Mouse (Mus musculus): ENCODE data around the gene Dusp14. TPM values are rescaled to one million over a fixed set of nuclear protein-coding genes. Genes with fewer than 3 reads are reported as not detected.

Dusp14 gene
- 3.3 and 10.3 TPM in 2 replicates for polyA plus RNA-seq (2012; rRNA removed)

- peaks cover 15% of the 10 kb centered on the region for H3K27me3 ChIP-seq (ENCODE audit: control insufficient read depth, insufficient read depth, low read length)
- TF ChIP-seq CTCF (IDR thresholded peaks at IDR 0.05; ENCODE audit: extremely low read depth, insufficient read length, insufficient replicate concordance, low read depth, low read length) (no peak), POLR2A (IDR thresholded peaks at IDR 0.05; ENCODE audit: low read depth, low read length) (no peak)
- H3K4me3 ChIP-seq (ENCODE audit: low read depth, low read length): peak within 1 kb of the TSS; percentile 91
- no peaks in the 10 kb centered on the region for H3K36me3 ChIP-seq (ENCODE audit: control insufficient read depth, insufficient read depth, low read length)
- 35% methylated on average over 11 of the region's 11 CpGs for WGBS
- H3K4me1 ChIP-seq (ENCODE audit: control insufficient read depth, insufficient read depth, insufficient read length, low read length): no peaks in the 10 kb centered on the region
- no peak within 1 kb of the TSS for H3K27ac ChIP-seq (ENCODE audit: insufficient read depth, low read depth, low read length)
Observed at GRCm38 (mm10) chr11:84069034-84069370, at the start of gene Dusp14. Gene Dusp14, minus strand, starts transcription at chr11:84069261.

DNA sequence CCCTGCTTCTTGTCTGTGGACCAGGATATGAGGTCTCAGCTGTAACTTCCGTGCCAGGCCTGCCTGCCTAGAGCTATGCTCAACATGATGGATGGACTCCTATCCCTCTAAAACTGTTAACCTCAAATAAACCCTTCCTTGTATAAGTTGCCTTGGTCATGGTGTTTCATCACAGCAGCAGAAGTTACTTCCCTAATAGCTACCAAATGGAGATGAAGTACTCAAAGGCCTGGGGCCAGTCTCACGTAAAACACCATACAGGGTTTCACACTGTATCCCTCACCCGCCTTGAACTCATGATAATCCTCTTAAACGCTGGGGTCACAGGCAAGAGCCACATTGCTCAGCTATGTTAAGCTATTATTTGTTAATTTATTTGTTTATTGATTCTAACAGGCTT lies 48.4 kb upstream of the Dusp14 start:
- Histone ChIP-seq H3K27ac (ENCODE audit: insufficient read depth, low read depth, low read length) (no peak overlapping the region), H3K36me3 (ENCODE audit: control insufficient read depth, insufficient read depth, low read length) (peaks cover 26% of the 10 kb centered on the region), H3K4me1 (ENCODE audit: control insufficient read depth, insufficient read depth, insufficient read length, low read length) (no peaks in the 10 kb centered on the region), H3K4me3 (ENCODE audit: low read depth, low read length) (no peak overlapping the region), H3K27me3 (ENCODE audit: control insufficient read depth, insufficient read depth, low read length) (no peaks in the 10 kb centered on the region)
- no peak for TF ChIP-seq POLR2A (IDR thresholded peaks at IDR 0.05; ENCODE audit: low read depth, low read length)
- TF ChIP-seq CTCF (IDR thresholded peaks at IDR 0.05; ENCODE audit: extremely low read depth, insufficient read length, insufficient replicate concordance, low read depth, low read length): no peak
- 93% methylated on average over 4 of the region's 4 CpGs for WGBS

- Histone ChIP-seq H3K4me3 (ENCODE audit: low read depth, low read length) (no peak overlapping the region), H3K36me3 (ENCODE audit: control insufficient read depth, insufficient read depth, low read length) (peaks cover 25% of the 10 kb centered on the region), H3K27me3 (ENCODE audit: control insufficient read depth, insufficient read depth, low read length) (no peaks in the 10 kb centered on the region), H3K4me1 (ENCODE audit: control insufficient read depth, insufficient read depth, insufficient read length, low read length) (no peaks in the 10 kb centered on the region), H3K27ac (ENCODE audit: insufficient read depth, low read depth, low read length) (no peak overlapping the region)
- WGBS: 68% methylated on average over 2 of the region's 2 CpGs
- no peak for TF ChIP-seq CTCF (IDR thresholded peaks at IDR 0.05; ENCODE audit: extremely low read depth, insufficient read length, insufficient replicate concordance, low read depth, low read length)
- no peak for TF ChIP-seq POLR2A (IDR thresholded peaks at IDR 0.05; ENCODE audit: low read depth, low read length)
Observed at GRCm38 (mm10) chr11:84116221-84116620, 47.2 kb upstream of the Dusp14 start.

DNA sequence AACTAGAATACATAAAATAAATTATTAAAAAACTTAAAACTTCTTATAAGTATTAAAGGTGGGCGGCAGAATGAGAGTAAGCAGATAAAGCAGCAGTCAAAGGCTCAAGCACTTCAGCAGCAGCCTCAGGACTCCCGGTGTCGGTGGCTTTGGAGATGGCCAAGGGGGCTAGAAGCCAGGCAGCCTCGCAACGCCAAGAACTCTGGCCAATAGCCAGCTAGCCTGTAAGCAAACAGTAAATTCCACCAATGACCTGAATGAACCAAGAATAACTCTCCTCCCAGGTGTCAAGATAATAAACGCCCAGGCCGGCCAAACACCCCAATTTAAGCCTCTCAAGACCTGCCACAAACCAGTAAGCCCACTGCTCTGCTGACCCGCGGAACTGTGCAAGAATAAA lies 46.6 kb upstream of the Dusp14 start:
- TF ChIP-seq POLR2A (IDR thresholded peaks at IDR 0.05; ENCODE audit: low read depth, low read length) (no peak), CTCF (IDR thresholded peaks at IDR 0.05; ENCODE audit: extremely low read depth, insufficient read length, insufficient replicate concordance, low read depth, low read length) (no peak)
- WGBS: 66% methylated on average over 9 of the region's 9 CpGs
- Histone ChIP-seq H3K36me3 (ENCODE audit: control insufficient read depth, insufficient read depth, low read length) (peaks cover 20% of the 10 kb centered on the region), H3K27ac (ENCODE audit: insufficient read depth, low read depth, low read length) (no peak overlapping the region), H3K27me3 (ENCODE audit: control insufficient read depth, insufficient read depth, low read length) (no peaks in the 10 kb centered on the region), H3K4me1 (ENCODE audit: control insufficient read depth, insufficient read depth, insufficient read length, low read length) (no peaks in the 10 kb centered on the region), H3K4me3 (ENCODE audit: low read depth, low read length) (no peak overlapping the region)

GRCm38 (mm10) chr11:84113623-84114022 lies 44.6 kb upstream of the Dusp14 start:
- no peaks in the 10 kb centered on the region for H3K27me3 ChIP-seq (ENCODE audit: control insufficient read depth, insufficient read depth, low read length)
- H3K27ac ChIP-seq (ENCODE audit: insufficient read depth, low read depth, low read length): no peak overlapping the region
- H3K36me3 ChIP-seq (ENCODE audit: control insufficient read depth, insufficient read depth, low read length): peaks cover 17% of the 10 kb centered on the region
- WGBS: 95% methylated on average over 5 of the region's 5 CpGs
- H3K4me1 ChIP-seq (ENCODE audit: control insufficient read depth, insufficient read depth, insufficient read length, low read length): no peaks in the 10 kb centered on the region
- H3K4me3 ChIP-seq (ENCODE audit: low read depth, low read length): no peak overlapping the region
- TF ChIP-seq CTCF (IDR thresholded peaks at IDR 0.05; ENCODE audit: extremely low read depth, insufficient read length, insufficient replicate concordance, low read depth, low read length) (no peak), POLR2A (IDR thresholded peaks at IDR 0.05; ENCODE audit: low read depth, low read length) (no peak)

GRCm38 (mm10) chr11:84107137-84107536 lies 38.1 kb upstream of the Dusp14 start:
- Histone ChIP-seq H3K27ac (ENCODE audit: insufficient read depth, low read depth, low read length) (no peak overlapping the region), H3K4me1 (ENCODE audit: control insufficient read depth, insufficient read depth, insufficient read length, low read length) (no peaks in the 10 kb centered on the region), H3K36me3 (ENCODE audit: control insufficient read depth, insufficient read depth, low read length) (peaks cover 21% of the 10 kb centered on the region), H3K4me3 (ENCODE audit: low read depth, low read length) (no peak overlapping the region), H3K27me3 (ENCODE audit: control insufficient read depth, insufficient read depth, low read length) (no peaks in the 10 kb centered on the region)
- WGBS: 62% methylated on average over 2 of the region's 2 CpGs
- no peak for TF ChIP-seq POLR2A (IDR thresholded peaks at IDR 0.05; ENCODE audit: low read depth, low read length)
- no peak for TF ChIP-seq CTCF (IDR thresholded peaks at IDR 0.05; ENCODE audit: extremely low read depth, insufficient read length, insufficient replicate concordance, low read depth, low read length)

- Histone ChIP-seq H3K4me3 (ENCODE audit: low read depth, low read length) (no peak overlapping the region), H3K36me3 (ENCODE audit: control insufficient read depth, insufficient read depth, low read length) (peaks cover 19% of the 10 kb centered on the region), H3K27ac (ENCODE audit: insufficient read depth, low read depth, low read length) (no peak overlapping the region), H3K4me1 (ENCODE audit: control insufficient read depth, insufficient read depth, insufficient read length, low read length) (no peaks in the 10 kb centered on the region), H3K27me3 (ENCODE audit: control insufficient read depth, insufficient read depth, low read length) (no peaks in the 10 kb centered on the region)
- no peak for TF ChIP-seq POLR2A (IDR thresholded peaks at IDR 0.05; ENCODE audit: low read depth, low read length)
- no peak for TF ChIP-seq CTCF (IDR thresholded peaks at IDR 0.05; ENCODE audit: extremely low read depth, insufficient read length, insufficient replicate concordance, low read depth, low read length)
- 93% methylated on average over 6 of the region's 6 CpGs for WGBS
Observed at GRCm38 (mm10) chr11:84104036-84104435, 35.0 kb upstream of the Dusp14 start.

DNA sequence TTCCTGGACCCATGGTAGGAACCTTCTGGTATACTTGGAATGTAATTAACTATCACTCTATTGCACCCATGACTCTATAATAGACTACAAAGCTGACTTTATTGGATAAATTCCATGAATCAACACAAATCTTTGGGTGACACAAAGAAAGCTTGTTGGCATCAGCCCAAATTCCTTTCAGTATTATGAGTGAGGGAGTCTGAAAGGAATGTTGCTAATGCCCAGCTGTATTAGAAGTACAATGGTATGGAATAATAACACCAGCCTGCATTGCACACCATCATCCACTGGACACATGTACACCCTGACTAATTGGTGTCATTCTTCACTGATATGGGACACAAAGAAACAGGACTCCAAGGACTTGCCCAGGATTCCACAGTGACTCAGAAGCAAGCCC lies 32.1 kb upstream of the Dusp14 start:
- no peaks in the 10 kb centered on the region for H3K27me3 ChIP-seq (ENCODE audit: control insufficient read depth, insufficient read depth, low read length)
- no peak overlapping the region for H3K27ac ChIP-seq (ENCODE audit: insufficient read depth, low read depth, low read length)
- TF ChIP-seq POLR2A (IDR thresholded peaks at IDR 0.05; ENCODE audit: low read depth, low read length) (no peak), CTCF (IDR thresholded peaks at IDR 0.05; ENCODE audit: extremely low read depth, insufficient read length, insufficient replicate concordance, low read depth, low read length) (no peak)
- H3K4me1 ChIP-seq (ENCODE audit: control insufficient read depth, insufficient read depth, insufficient read length, low read length): no peaks in the 10 kb centered on the region
- H3K36me3 ChIP-seq (ENCODE audit: control insufficient read depth, insufficient read depth, low read length): peaks cover 26% of the 10 kb centered on the region
- no peak overlapping the region for H3K4me3 ChIP-seq (ENCODE audit: low read depth, low read length)
